Mouse (Mus musculus): Measurements from ENCODE around the gene Frzb.
"Not testable (repeated sequence)": the region's sequence is repeated elsewhere in the genome, so short reads cannot be mapped to it uniquely, and the experiment has no call there.

The Frzb gene

GRCm38 (mm10) chr2:80447291-80447791 lies at the start of gene Frzb:
TSS of gene Frzb (minus strand) at chr2:80447625.
- DNase-seq: peak; percentile 7

GRCm38 (mm10) chr2:80495304-80495703 lies 47.9 kb upstream of the Frzb start:
- DNase-seq: not testable (repeated sequence)

- DNase-seq: no peak
Measured at GRCm38 (mm10) chr2:80486851-80487250, 39.4 kb upstream of the Frzb start.

- DNase-seq: no peak
Measured at GRCm38 (mm10) chr2:80484951-80485350, 37.5 kb upstream of the Frzb start.

DNA sequence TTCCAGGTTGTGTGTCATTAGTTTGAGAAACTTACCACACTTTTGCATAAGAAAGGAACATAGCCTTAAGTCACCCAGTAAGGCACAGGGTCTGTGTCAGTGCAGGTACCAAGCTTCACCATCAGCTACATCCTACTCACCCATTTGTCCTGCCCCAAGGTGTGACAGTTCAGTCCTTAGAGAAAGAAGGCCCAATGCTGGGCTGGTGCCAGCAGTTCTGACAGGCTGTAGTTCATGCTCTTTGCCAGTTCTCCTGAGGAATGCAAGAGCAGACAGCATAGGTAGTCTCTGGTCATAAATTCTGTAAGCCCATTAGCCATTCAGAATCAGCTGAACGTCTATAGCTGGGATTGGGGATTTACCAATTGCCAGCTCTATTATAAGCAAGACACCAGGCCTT lies 28.4 kb upstream of the Frzb start:
- DNase-seq: no peak

DNA sequence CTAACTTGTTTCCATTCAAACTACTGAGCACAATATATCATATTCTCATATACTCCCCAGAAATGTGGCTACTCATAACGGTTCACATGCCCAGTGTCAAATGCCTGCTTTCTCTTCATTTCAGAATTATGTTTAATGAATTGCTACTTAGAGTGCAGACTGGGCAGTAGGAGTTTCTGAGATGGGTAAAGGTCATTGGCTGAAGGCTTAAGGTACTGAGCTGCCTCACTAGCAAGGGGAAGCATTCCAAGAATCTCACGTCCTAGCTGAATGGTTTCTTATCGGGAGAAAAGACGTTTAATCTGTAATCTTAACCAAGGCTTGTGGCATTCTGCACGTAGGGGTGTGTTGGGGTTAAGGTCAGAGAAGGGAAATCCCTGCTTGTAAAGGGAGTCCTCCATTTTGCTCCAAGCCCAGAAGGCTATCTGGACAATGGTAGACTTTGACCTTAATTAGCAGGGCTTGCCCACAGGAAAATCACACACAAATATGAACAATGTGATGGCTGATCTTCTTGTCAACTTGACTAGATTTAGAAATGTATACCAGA lies 26.9 kb upstream of the Frzb start:
- no peak for DNase-seq

GRCm38 (mm10) chr2:80465991-80466821 lies 18.8 kb upstream of the Frzb start:
- no peak for DNase-seq

DNA sequence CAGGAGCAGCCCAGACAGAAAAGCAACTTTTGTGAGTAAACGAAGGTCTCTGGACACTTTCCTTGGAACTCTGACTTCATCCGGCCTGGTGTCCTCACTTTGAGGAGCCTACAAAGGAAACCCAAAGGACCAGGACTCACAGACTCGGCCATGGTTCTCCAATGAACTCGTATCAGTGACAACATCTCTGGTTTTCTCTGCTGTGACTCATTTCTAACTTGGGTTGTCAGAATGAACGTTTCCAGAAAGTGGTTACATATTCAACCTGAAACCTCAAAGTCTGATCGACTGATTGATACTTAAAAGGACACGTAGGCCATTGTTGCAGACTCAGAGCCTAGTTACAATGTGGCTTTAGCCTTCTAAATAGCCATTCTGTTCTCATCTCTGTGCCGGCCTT lies 14.4 kb upstream of the Frzb start:
- DNase-seq: no peak

- DNase-seq: no peak
Measured at GRCm38 (mm10) chr2:80448231-80448630, 806 bp upstream of the Frzb start.

DNA sequence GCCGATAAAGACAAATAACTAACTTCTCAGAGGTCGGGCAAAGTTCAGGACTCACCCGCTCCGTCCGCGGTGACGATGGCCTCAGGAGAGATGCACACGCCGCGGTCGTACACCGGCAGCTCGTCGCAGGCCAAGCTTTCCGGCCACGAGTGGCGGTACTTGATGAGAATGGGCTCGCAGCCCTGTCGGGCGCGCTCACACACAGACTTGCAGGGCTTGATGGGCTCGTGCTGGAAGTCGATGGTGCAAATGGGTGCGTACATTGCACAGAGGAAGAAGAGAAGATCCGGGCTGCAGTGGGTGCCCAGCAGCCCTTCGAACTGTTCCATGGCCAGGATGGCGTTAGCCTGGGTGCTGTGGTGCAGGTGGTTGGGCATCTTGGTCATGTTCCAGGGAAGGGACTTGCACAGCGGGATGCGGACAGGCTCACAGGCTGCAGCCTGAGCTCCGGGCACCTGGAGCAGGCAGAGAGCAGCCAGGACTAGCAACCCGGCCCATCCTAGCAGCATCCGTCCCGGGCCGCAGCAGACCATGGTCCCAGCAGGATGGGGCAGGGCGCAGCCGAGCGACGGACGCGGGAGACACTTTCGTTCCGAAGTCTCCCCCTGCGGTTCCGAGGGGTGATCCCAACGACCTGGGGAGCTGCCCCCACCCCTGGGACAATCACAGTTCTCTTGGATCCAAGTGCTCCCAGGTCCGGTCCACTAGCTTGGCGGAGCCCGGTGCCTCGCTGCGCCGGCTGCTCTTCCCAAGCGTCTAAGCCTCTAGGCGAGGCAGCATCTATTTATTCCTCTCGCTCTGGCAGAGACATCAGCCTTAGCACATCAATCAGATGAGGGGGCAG lies 895 bp downstream of the Frzb start:
- no peak for DNase-seq

GRCm38 (mm10) chr2:80445926-80446307 lies 1.5 kb downstream of the Frzb start:
- no peak for DNase-seq

GRCm38 (mm10) chr2:80445491-80445890 lies 1.9 kb downstream of the Frzb start:
- no peak for DNase-seq

- DNase-seq: no peak
Measured at GRCm38 (mm10) chr2:80444418-80445365, 2.7 kb downstream of the Frzb start.

GRCm38 (mm10) chr2:80443962-80444361 lies 3.5 kb downstream of the Frzb start:
- DNase-seq: no peak

DNA sequence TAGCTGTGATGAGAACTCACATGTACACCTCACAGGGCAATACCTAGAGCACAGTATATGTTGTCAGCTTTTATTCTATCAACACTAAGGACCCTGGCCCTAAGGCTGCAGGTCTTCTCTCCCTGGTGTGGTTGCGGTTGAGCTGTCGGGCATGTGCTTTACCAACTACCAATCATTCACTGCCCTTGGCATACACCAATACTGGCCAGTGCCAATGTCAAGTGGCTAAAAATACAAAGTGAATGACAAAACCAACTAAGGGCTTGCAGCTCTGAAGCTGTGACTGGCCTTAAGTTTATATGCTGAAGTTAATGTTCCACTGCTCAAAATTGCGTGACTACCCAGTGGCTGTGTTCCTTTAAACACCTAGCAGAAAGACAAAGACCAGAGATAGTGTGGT lies 6.0 kb downstream of the Frzb start:
- DNase-seq: no peak

DNA sequence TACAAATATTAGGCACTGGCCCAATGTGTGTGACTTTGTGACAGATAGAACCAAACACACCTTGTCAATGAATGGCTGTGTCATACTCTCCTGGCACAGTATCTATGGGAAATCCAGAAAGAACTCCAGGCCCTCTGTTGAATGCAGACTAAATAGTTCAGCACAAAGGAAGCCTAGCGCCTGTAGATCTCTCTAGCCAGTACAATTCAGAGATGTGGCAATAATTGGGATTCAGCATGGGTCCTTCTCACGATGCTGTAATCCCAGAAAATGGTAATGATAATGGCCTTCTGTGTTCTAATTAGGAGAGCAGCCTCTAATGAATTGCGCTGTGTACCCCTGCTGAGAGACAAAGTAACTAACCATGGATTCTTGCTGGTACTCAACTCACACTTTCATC lies 8.6 kb downstream of the Frzb start:
- DNase-seq: no peak

GRCm38 (mm10) chr2:80437401-80437800 lies 10.0 kb downstream of the Frzb start:
- no peak for DNase-seq

DNA sequence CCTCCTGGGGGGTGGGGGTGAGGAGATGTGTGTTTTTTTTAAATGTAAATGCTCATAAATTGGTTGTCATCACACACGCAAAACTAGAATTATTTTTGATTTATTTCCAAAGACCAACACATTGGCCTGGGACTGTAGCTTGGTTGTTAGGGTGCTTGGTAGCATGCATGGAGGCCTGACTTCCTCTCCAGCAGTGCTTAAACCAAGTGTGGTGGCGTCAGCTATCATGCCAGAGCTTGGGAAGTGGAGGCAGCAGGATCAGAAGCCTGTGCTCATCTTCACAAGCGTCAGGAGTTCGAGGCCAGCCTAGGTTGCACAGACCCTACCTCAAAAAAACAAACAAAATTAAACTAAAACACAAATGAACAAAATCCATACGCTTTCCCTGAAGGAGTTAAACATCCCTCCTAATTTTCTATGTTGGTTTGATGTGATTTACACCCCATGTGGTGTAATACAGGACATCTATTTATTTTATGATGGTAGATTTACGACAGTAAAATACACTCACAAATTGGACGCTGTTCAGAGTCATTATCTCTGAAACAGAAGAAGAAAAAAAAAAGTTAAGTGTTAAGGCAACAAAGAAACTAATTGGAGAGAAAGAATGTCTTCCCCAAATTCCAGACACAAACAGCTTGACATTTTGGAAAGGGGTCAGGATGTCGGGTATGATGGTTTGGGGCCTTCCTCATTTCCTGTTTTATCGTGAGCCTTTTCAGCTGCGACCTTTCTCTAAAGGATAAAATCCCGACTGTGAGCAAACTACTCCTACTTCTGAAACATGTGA lies 12.4 kb downstream of the Frzb start:
- DNase-seq: no peak

DNA sequence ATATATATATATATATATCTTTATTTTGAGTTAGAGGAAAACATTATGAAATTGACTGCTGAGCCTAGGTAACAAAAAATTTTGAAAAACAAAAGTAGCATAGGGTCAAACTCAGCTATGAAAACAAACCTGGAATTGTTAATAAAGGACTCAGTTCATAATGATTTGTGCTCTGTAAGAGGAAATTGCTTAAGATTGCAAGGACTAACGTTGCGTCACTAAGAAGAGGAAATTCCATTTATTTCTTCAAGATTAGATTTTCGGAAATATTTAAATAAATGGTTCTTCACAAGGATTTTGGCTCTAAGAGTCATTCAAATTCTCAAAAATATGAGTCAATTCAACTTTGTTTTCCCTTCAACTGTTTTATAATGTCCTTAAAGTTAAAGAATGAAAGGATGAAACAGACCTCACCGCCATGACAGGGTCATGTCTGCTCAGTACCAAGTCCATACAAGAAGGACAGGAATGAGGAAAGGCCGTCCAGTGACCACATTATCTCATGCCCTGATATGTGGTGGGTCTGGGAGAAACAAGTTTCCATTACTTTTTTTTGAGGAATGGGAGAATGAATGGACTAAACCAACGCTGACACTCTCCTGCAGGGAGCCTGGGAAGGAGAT lies 14.1 kb downstream of the Frzb start:
- DNase-seq: no peak

DNA sequence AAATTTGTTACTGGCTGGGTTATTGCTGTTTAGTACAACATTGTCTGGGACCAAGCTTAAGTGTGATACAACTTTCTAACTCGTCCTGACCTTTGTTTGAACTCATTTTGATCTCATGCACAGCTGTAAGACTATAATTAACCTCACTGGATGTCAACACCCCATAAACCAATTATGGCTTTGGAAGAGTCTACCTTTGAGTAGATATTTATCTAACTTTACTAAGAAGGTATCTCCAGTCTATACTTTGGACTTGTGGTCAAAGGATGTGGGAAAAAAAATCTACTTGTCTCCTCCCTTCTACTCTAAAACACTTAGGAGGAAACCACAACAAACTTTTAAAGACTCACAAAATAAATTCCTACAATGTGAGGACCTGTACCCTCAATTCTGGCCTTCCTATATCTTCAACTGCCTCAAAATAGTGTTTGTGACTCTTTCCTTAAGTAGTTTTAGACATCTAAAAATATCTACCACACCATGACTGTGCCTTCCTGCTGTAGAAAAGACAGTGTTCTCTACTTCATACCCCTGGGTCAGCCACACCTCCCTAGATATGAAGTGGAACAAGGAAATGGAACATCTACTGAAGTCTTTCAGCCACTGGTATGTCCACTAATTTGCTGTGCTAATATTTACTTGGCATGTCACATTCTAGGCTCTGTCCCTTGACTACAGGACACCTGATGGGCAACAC lies 16.9 kb downstream of the Frzb start:
- no peak for DNase-seq

All from lung, postnatal 36 days (tissue).